Mouse (Mus musculus): ENCODE measurements around the gene Wee1. TPM values are rescaled to one million over a fixed set of nuclear protein-coding genes. Genes with fewer than 3 reads are reported as not detected.

Wee1 gene
- total RNA-seq, 2 experiments from 2014 or later = 8.5 to 9.5 TPM

GRCm38 (mm10) chr7:110180613-110181012 is 58.8 kb downstream of the Wee1 start:
- ATAC-seq (replicated peaks; ENCODE audit: low FRiP score, poor library complexity, severe bottlenecking) = no peak

- no peak for ATAC-seq (replicated peaks; ENCODE audit: low FRiP score, poor library complexity, severe bottlenecking)
Measured at GRCm38 (mm10) chr7:110181446-110181845, 59.6 kb downstream of the Wee1 start.

GRCm38 (mm10) chr7:110184608-110185007 is 62.8 kb downstream of the Wee1 start:
- ATAC-seq (replicated peaks; ENCODE audit: low FRiP score, poor library complexity, severe bottlenecking) = no peak

- no peak for ATAC-seq (replicated peaks; ENCODE audit: low FRiP score, poor library complexity, severe bottlenecking)
Measured at GRCm38 (mm10) chr7:110189951-110190350, 68.1 kb downstream of the Wee1 start.

Other genes with a start within 250 kb of the Wee1 start
- gene Dennd5a, start 161.6 kb upstream of the Wee1 start, total RNA-seq (2015; ENCODE audit: low replicate concordance) = 54.6 and 55.8 TPM in 2 replicates
- 19.8 and 26.3 TPM in 2 replicates for gene Dennd5a, start 161.6 kb upstream of the Wee1 start, total RNA-seq (2017; ENCODE audit: low replicate concordance)
- 10.7 and 14.2 TPM in 2 replicates for gene Tmem41b, start 135.1 kb upstream of the Wee1 start, total RNA-seq (2015; ENCODE audit: low replicate concordance)
- 19.3 and 25.2 TPM in 2 replicates for gene Tmem41b, start 135.1 kb upstream of the Wee1 start, total RNA-seq (2017; ENCODE audit: low replicate concordance)
- 17.9 and 24.5 TPM in 2 replicates for gene Ipo7, start 103.8 kb upstream of the Wee1 start, total RNA-seq (2015; ENCODE audit: low replicate concordance)
- gene Ipo7, start 103.8 kb upstream of the Wee1 start, total RNA-seq (2017; ENCODE audit: low replicate concordance) = 33.1 and 39.3 TPM in 2 replicates
- gene Zfp143, start 60.8 kb upstream of the Wee1 start, total RNA-seq (2015; ENCODE audit: low replicate concordance) = 16.1 and 22.1 TPM in 2 replicates
- 14.6 and 16.7 TPM in 2 replicates for gene Zfp143, start 60.8 kb upstream of the Wee1 start, total RNA-seq (2017; ENCODE audit: low replicate concordance)
- 3.1 and 5.6 TPM in 2 replicates for gene Swap70, start 99.7 kb downstream of the Wee1 start, total RNA-seq (2015; ENCODE audit: low replicate concordance)
- gene Swap70, start 99.7 kb downstream of the Wee1 start, total RNA-seq (2017; ENCODE audit: low replicate concordance) = 5.3 and 11.2 TPM in 2 replicates